Mouse (Mus musculus): Measurements from ENCODE around the gene Phactr3.

Phactr3 gene

DNA sequence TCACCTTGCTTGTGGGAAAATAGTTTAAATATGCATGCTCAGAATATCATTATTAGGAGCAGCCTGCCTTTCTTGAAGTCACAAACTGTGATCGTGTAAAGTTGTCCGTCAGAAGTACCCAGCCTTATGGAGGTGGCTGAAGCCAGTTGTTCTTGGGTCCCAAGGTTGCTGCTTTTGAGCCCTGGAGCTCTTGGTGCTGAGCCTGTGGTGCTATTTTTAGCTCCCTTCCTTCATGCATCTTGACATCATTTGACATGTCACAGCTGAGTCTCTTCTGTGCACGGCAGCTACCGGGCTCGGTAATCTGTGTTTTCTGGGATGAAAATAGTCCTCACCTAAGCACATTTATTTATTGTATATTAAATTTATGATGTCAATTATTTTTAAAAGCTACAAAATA lies 76.1 kb downstream of the Phactr3 start:
- no peak for DNase-seq (ENCODE audit: low spot score)

GRCm38 (mm10) chr2:178196038-178196437 lies 77.3 kb downstream of the Phactr3 start:
- DNase-seq (ENCODE audit: low spot score), result no peak

GRCm38 (mm10) chr2:178197542-178197941 lies 78.8 kb downstream of the Phactr3 start:
- no peak for DNase-seq (ENCODE audit: low spot score)

DNA sequence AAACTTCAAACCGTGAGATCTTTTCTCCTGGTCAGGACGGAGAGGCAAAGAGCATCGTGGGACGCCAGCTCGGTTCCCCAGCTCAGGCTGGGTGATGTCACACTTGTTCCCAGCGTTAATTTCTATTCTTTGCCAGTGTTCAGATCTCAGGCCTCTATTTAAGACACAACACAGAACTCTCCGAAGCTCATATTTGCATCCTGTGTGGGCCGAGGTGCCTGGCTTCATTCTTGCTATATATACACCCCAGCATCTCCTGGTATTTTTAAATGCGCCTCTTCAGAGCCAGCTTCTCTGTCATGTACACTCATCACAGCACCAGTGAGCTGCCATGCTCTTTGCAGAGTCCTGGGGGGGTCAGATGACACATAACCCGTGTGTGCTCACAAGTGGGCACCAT lies 85.7 kb downstream of the Phactr3 start:
- no peak for DNase-seq (ENCODE audit: low spot score)

DNA sequence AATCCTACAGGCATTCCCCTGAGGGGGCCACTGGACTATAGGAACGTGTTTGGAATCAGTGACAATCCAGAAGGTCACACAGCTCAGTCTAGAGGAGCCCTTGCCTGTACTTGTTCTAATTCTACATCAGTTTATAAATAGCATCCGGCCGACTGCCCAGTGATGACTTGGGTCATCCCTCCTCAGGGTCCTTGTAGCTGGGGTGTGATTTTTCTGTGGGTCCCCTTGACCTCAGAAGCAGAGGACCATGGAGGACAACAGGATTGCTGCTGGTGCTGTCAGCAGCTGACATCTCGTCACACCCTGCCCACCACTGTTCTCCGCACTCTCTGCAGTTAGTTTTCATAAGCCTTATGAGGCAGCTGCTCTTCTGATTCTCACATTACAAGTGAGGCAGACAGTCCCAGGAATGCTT lies 89.4 kb downstream of the Phactr3 start:
- DNase-seq (ENCODE audit: low spot score), result no peak

DNA sequence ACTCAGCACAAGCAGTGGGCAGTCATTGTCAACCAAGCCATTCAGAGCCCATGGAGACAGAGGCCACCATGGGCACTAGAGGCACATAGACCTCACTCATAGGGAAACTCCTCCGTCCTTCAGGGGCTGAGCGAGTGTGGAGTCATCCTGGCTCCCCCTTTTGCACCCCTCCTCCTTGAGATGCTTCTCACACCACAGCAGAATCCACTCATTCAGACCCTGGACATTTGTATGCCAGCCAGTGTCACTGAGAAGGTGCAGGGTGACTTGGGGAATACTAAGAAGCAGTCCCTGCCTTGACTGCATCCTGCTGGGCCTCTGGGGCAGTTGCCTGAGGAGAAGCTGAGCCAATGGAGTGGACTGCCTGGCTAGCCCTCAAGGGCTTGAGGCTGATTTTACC lies 95.1 kb downstream of the Phactr3 start:
- no peak for DNase-seq (ENCODE audit: low spot score)

- DNase-seq (ENCODE audit: low spot score), result no peak
Observed at GRCm38 (mm10) chr2:178214531-178214930, 95.8 kb downstream of the Phactr3 start.

DNA sequence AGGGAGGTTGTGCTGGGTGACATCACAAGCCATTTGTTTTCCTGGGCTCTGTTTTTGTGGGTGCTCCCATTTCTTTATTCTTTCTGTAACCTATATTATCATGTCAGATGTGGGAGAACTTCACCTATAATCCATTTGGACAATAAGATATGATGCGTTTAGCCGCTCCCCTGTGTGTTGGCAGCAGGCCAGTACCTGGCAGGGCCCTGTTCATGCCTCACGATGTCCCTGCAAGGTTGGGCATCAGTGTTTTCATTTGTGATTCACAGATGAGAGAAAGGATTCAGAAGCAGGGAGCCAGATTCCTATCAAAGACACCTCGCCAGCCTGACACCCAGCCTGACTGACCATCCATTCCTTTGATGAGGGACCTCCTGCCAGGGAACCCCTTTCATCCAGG lies 99.7 kb downstream of the Phactr3 start:
- no peak for DNase-seq (ENCODE audit: low spot score)

- no peak for DNase-seq (ENCODE audit: low spot score)
Observed at GRCm38 (mm10) chr2:178219454-178220147, 100.8 kb downstream of the Phactr3 start.

GRCm38 (mm10) chr2:178220148-178220717 lies 101.5 kb downstream of the Phactr3 start:
- DNase-seq (ENCODE audit: low spot score), result no peak

- DNase-seq (ENCODE audit: low spot score), result no peak
Observed at GRCm38 (mm10) chr2:178221003-178221402, 102.2 kb downstream of the Phactr3 start.

- DNase-seq (ENCODE audit: low spot score), result no peak
Observed at GRCm38 (mm10) chr2:178229231-178229630, 110.5 kb downstream of the Phactr3 start.

- DNase-seq (ENCODE audit: low spot score), result no peak
Observed at GRCm38 (mm10) chr2:178233487-178233886, 114.7 kb downstream of the Phactr3 start.

GRCm38 (mm10) chr2:178237056-178237455 lies 118.3 kb downstream of the Phactr3 start:
- no peak for DNase-seq (ENCODE audit: low spot score)

GRCm38 (mm10) chr2:178238503-178238902 lies 119.7 kb downstream of the Phactr3 start:
- no peak for DNase-seq (ENCODE audit: low spot score)

- DNase-seq (ENCODE audit: low spot score), result no peak
Observed at GRCm38 (mm10) chr2:178240886-178241285, 122.1 kb downstream of the Phactr3 start.

DNA sequence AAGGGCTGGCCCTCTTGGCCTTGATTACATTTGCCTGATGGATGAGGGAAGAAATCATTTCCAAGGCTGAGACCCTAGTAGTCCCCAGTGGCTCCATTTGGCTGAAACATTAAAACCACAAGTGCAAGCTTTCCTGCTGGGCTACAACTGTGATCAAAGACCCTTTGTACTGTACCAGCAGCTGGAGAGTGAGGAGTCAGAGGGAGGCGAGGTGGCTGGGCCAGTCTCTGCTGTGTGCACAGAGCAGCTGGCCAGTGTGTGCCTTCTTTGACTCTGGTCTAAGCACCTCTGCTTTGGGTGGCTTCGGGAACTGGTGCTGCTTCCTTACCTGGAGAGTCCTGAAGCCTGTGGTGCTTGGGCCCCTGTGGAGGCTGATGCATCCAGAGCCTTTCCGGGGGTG lies 122.6 kb downstream of the Phactr3 start:
- DNase-seq (ENCODE audit: low spot score), result peak; percentile 42

GRCm38 (mm10) chr2:178242996-178243395 lies 124.2 kb downstream of the Phactr3 start:
- no peak for DNase-seq (ENCODE audit: low spot score)

DNA sequence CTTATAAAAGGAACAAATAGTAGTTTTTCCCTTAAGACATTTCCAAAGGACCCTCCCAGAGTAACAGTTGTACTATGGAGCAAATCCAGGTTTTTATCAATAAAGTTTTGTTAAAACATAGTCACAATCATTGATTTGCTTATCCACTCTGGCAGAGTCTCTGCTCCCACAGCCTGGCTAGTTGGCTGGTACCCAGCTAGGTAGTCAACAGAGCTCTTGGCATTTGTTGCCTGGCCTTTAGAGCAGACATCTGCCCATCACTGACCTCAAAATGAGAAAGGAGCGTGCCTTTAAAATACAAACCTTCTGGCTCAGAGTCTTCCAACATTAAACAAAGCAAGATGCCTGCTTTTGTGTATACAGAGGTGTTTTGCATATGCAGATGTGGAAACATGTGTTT lies 126.1 kb downstream of the Phactr3 start:
- DNase-seq (ENCODE audit: low spot score), result no peak

DNA sequence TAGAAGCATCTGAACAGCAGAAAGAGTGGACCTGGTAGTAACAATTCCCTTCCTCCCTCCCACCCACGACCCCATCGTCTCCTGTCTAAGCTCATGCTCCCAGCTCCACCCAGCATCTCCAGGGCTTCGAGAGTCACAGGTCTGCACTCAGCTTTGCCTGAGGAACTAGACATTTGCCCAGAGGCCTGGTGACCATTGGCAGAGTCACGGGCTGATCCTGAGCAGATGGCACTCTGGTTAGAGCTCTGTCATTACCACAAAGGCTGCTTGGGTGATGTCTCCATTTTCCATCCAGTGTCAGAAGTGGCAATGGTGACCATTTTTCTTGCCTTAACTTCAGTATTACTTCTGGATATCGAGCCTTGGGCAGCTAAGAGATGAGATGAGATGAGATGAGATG lies 127.1 kb downstream of the Phactr3 start:
- DNase-seq (ENCODE audit: low spot score), result no peak

- DNase-seq (ENCODE audit: low spot score), result peak; percentile 18
Observed at GRCm38 (mm10) chr2:178246767-178247166, 128.0 kb downstream of the Phactr3 start.

DNA sequence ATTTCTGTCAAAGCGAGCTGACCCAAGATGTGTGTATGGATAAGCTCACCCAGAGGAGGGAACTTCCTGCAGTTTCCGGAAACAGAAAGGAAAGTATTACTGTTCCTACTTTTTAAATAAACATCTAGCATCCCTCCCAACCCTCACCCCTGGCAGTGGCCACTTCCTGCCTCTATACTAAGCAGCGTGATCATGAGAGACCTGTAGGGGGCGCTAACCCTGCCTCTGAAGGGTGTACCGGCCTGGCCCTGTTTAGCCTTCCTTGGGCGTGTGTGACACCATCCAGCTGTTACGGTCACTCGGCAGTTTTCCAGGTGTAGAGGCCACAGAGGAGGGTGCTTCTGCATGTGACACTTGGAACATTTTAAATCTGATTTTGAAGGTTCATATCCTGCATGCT lies 128.5 kb downstream of the Phactr3 start:
- no peak for DNase-seq (ENCODE audit: low spot score)

DNA sequence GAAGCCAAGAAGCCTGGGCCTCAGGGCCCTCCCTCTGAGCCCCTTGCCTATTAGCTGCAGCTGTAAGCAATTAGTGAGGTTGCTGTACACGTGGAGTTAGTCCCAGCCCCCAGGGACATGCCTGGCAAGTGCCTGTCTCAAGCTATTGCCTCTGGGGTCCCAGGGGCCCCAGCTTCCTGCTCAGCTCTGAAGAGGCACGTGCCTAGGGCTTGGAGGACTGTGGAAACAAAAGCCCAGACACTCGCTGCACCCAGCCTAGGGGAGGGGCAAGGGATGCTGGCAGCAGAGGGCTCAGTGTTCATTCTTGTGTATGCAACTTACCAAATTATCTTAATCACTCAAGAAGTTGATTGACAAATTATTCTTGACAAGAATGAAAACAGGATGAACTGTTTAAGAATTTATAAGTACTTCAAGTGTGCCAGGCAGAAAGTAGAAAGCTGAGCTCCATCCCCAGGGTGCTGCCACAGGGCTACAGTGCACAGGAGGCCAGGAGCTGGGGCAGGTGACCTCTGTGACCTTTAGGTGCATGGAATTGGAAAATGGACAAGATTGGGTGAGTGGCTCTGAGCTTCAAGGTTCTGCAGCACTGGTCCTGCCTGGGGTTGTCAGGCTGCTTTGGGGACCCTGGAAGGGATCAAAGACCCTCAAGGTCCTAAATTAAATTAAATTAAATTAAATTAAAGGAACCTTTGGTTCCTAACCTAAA lies 138.5 kb downstream of the Phactr3 start:
- peak; percentile 80 for DNase-seq (ENCODE audit: low spot score)

Measured in embryo, embryonic 10.5 days (tissue).